Mouse (Mus musculus): Measurements from ENCODE around the gene Btf3. TPM values are rescaled to one million over a fixed set of nuclear protein-coding genes. Genes with fewer than 3 reads are reported as not detected.

The Btf3 gene
- polyA plus RNA-seq, 1 experiment from 2014 or later: 633 TPM

DNA sequence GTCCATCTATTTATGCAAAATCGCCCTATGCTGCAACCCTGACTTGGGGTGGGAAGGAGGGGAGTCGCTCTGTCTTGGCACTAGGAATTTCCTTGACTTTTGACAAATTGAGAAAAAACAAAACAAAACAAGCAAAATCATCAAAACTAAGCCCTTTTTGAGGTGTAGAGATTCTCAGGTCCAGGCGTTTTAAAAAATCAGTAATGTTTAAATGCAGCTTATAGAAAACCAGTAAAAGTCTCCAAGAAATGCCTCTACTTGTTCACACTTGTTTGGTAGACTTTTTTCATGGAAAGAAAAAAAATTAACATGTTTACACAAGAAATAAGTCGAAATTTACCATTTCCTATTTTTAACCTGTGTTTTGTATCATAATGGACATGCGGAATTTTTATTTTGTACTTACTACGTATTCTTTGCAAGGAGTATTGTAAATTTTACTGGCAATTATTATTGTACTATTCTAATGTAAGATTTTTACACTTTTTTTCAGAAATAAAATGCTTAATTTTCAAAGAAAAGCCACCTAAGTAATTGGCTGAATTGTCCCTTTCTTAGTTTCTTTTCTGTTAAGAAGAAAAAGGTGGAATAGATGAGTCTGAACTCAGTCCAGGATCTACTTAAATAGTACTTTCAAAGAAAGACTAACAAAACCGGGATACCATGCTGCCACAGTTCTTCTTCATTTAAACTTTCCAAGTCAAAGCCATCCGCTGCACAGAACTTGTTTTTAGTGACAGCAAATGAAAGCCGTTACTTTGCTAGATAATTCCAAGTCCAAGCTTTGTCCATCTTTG, 39.6 kb upstream of the Btf3 start:
- Histone ChIP-seq H3K4me2 (replicated peaks) (peak overlapping the region; percentile 71), H3K36me3 (no peaks in the 10 kb centered on the region), H3K4me1 (peaks cover 32% of the 10 kb centered on the region), H3K27me3 (peaks cover 87% of the 10 kb centered on the region), H3K9me3 (no peaks in the 10 kb centered on the region), H3K4me3 (peak overlapping the region; percentile 52), H3K27ac (replicated peaks) (no peak overlapping the region), H3K9ac (replicated peaks) (peak overlapping the region; percentile 63)
- ATAC-seq (ENCODE audit: low FRiP score, low read depth): no peak
- WGBS: 4% methylated on average over 9 of the region's 9 CpGs

DNA sequence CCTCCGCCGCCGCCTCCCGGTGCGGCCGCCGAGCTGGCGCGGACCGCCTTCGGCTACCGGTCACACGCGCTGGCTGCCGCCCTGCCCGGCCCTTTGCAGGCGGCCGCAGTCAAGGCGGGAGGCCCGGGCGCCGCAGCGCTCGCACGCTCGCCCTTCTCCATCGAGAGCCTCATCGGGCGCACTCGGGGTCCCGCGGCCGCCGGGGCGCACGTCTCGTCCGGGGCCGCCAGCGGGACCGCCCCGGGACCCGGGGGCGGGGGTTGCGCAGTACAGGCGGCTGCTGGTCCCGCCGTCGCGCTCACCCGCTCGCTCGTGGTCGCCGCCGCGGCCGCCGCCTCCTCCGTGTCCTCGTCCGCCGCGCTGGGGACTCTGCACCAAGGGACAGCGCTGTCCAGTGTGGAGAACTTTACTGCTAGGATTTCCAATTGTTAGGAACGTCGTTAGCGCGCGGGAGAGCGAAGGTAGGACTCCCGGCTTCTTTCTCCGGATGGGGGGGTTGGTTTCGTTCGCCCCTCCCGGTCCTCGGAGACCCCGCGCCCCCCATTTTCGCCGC, 38.8 kb upstream of the Btf3 start:
- 0 out of 2 replicates have a peak, but pooled peaks have one; percentile 24 for ATAC-seq (ENCODE audit: low FRiP score, low read depth)
- under 1% methylated on average over 40 of the region's 81 CpGs for WGBS
- peak overlapping the region; percentile 39; the same call in 1 of the 2 replicates for H3K27ac ChIP-seq (replicated peaks)

DNA sequence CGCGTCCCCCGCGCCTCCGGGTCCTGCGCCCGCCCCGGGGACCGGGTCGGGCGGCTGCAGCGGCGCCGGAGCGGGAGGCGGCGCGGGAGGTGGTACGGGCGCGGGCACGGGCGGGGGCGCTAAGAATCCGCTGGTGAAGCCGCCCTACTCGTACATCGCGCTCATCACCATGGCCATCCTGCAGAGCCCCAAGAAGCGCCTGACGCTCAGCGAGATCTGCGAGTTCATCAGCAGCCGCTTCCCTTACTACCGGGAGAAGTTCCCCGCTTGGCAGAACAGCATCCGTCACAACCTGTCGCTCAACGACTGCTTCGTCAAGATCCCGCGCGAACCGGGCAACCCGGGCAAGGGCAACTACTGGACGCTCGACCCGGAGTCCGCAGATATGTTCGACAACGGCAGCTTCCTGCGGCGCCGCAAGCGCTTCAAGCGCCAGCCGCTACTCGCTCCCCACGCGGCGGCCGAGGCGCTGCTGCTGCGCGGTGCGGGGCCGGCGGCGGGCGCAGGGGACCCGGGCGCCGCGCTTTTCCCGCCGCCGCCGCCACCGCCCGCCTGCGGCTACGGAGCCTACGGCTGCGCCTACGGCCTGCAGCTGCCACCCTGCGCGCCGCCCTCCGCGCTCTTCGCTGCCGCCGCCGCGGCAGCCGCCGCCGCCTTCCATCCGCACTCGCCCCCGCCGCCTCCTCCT, 38.2 kb upstream of the Btf3 start:
- Histone ChIP-seq H3K4me2 (replicated peaks) (peak overlapping the region; percentile 71), H3K9me3 (no peaks in the 10 kb centered on the region), H3K36me3 (no peaks in the 10 kb centered on the region), H3K9ac (replicated peaks) (peak overlapping the region; percentile 63), H3K4me3 (peak overlapping the region; percentile 52), H3K4me1 (peaks cover 32% of the 10 kb centered on the region), H3K27me3 (peaks cover 87% of the 10 kb centered on the region), H3K27ac (replicated peaks) (peak overlapping the region; percentile 58)
- under 1% methylated on average over 75 of the region's 102 CpGs for WGBS
- peak; percentile 62; the same call in 1 of the 2 replicates for ATAC-seq (ENCODE audit: low FRiP score, low read depth)

More for the DNA sequence above, 38.8 kb upstream of the Btf3 start:
- Histone ChIP-seq H3K4me2 (replicated peaks) (peak overlapping the region; percentile 71), H3K9ac (replicated peaks) (peak overlapping the region; percentile 63), H3K4me3 (peak overlapping the region; percentile 52), H3K9me3 (no peaks in the 10 kb centered on the region), H3K27me3 (peaks cover 87% of the 10 kb centered on the region), H3K36me3 (no peaks in the 10 kb centered on the region), H3K4me1 (peaks cover 32% of the 10 kb centered on the region)

DNA sequence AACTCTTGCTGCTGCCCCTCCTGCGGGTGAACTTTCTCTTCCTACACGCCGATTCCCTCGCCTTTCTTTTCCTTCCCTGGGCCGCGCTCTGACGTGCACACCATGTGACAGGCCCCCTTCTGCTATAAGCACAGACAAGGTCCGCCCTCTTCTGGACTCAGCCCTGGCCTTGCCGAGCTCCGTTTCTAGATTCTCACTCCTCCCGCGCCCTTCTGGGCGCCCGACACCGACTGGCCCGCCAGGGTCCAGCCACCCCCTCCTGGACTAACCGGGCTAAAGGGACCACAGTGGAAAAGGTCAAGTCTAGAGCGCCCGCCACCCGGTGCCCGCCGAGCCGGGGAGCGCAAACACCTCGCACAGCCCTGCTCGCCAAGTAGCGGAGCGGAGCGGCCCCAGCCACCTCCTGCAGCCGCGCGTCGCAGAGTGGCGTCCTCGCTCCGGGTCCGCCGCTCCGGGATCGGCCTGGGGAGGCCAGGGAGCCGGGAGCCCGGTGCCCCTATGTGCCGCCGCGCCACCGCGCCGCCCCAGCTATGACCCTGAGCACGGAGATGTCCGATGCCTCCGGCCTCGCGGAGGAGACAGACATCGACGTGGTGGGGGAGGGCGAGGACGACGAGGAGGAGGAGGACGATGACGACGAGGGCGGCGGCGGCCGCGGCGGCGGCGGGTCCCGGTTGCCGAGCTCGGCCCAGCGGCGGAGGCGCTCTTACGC, 37.4 kb upstream of the Btf3 start, which contains the start of gene Foxd1:
Gene Foxd1 (plus strand): TSS at position 153 of the 712 bp plus-strand sequence.
- Histone ChIP-seq H3K4me2 (replicated peaks) (peak within 1 kb of the TSS; percentile 71), H3K4me3 (peak within 1 kb of the TSS; percentile 52), H3K27ac (replicated peaks) (peak within 1 kb of the TSS; percentile 58), H3K9ac (replicated peaks) (peak within 1 kb of the TSS; percentile 63), H3K4me1 (peaks cover 32% of the 10 kb centered on the region), H3K9me3 (no peaks in the 10 kb centered on the region), H3K27me3 (peaks cover 87% of the 10 kb centered on the region), H3K36me3 (no peaks in the 10 kb centered on the region)
- under 1% methylated on average over 59 of the region's 76 CpGs for WGBS
- ATAC-seq (ENCODE audit: low FRiP score, low read depth): peak; percentile 87

DNA sequence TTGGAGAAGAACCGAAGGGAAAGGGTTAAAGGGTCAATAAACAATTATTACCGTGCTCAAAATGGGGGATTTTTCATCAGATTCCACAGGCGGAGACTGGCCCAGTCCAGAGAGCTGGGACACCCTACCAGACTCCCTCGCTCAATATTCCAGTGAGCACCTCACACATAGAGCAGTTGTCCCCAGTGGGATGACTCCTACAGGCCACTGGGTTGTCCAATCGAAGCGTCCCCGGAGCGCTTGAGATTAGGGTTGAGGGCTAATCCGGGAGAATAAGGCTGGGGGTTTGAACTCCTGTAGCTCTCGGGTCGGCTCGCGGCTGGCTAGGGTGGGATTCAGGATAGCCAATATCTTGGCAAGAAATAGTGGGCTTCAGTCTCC, 36.9 kb upstream of the Btf3 start:
- no peak overlapping the region for H3K27ac ChIP-seq (replicated peaks)
- H3K9me3 ChIP-seq: no peaks in the 10 kb centered on the region
- H3K27me3 ChIP-seq: peaks cover 85% of the 10 kb centered on the region
- 0% methylated on average over 13 of the region's 13 CpGs for WGBS
- H3K9ac ChIP-seq (replicated peaks): no peak overlapping the region
- no peaks in the 10 kb centered on the region for H3K36me3 ChIP-seq
- peak overlapping the region; percentile 71 for H3K4me2 ChIP-seq (replicated peaks)
- ATAC-seq (ENCODE audit: low FRiP score, low read depth): peak; percentile 28
- peak overlapping the region; percentile 52 for H3K4me3 ChIP-seq
- H3K4me1 ChIP-seq: peaks cover 32% of the 10 kb centered on the region

DNA sequence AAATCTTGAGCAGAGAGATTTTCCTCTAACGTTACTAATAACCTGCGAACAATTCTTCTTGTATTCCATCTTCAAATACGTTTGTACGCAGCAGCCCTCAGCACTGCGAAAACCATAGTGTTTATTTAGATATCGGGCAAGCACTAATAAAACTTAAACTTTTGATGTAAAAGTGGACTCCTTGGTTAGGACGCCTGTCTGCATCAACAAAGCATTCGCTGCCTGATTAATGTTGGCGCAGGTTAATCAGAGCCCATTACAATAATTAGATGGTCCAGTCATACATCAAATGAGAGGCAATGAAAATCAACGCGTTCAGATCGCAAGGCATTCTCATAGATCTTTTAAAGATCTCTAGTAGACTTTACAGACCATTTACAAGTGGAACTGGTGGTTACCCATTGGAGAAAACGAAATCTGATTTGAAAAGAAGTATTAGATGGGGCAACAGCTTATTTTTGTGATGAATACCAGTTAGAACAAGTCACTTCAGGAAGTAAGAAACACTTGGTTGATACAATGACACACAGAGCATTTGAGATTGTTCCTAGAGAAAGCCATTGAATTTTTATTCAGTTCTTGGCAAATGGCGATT, 35.7 kb upstream of the Btf3 start:
- no peak overlapping the region for H3K27ac ChIP-seq (replicated peaks)
- 12% methylated on average over 14 of the region's 14 CpGs for WGBS
- H3K27me3 ChIP-seq: peaks cover 74% of the 10 kb centered on the region
- H3K9me3 ChIP-seq: no peaks in the 10 kb centered on the region
- no peak for ATAC-seq (ENCODE audit: low FRiP score, low read depth)
- no peak overlapping the region for H3K9ac ChIP-seq (replicated peaks)
- H3K4me3 ChIP-seq: no peak overlapping the region
- H3K4me2 ChIP-seq (replicated peaks): no peak overlapping the region
- H3K36me3 ChIP-seq: no peaks in the 10 kb centered on the region
- peaks cover 25% of the 10 kb centered on the region for H3K4me1 ChIP-seq

DNA sequence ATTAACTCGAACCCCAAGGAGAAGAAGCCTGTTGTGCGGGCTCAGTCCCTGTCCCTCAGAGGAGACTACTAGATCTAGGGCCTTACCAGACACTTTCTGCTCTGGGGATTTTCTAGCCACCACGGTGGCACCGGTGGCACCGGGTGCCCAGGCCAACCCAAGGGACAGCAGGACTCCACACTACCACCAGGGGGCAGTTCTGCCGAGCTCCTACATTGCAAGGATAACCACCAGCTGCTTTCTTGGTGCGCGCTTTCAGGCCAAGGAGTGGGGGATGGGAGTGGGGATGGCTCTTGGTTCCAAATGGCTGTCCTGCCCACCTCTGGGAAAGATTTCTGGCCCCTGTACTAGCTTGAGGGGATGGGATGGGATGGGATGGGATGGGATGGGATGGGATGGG, 34.7 kb upstream of the Btf3 start:
- no peak overlapping the region for H3K9ac ChIP-seq (replicated peaks)
- H3K36me3 ChIP-seq: no peaks in the 10 kb centered on the region
- H3K27ac ChIP-seq (replicated peaks): no peak overlapping the region
- H3K4me2 ChIP-seq (replicated peaks): no peak overlapping the region
- H3K4me3 ChIP-seq: no peak overlapping the region
- WGBS: 3% methylated on average over 8 of the region's 8 CpGs
- no peak for ATAC-seq (ENCODE audit: low FRiP score, low read depth)
- H3K27me3 ChIP-seq: peaks cover 73% of the 10 kb centered on the region
- no peaks in the 10 kb centered on the region for H3K9me3 ChIP-seq
- H3K4me1 ChIP-seq: peaks cover 25% of the 10 kb centered on the region

DNA sequence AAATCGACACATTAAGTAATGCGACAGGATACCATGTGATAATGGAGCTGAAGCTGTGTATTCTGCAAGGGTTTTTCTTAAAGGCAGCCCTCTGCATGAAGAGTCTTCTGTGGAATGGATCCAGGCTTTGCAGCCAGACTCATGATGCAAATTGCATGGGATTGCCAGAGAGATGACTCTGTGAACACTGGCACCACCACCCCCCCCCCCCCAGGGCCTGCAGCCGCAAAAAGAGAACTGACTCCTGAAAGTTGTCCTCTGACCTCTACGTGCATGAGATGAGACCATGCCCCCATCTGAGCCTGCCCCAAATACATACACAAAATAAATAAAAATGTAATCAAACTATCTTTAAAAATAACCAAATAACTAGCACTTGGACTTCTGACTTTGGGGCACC, 32.7 kb upstream of the Btf3 start:
- Histone ChIP-seq H3K4me3 (no peak overlapping the region), H3K4me2 (replicated peaks) (no peak overlapping the region), H3K9me3 (no peaks in the 10 kb centered on the region), H3K9ac (replicated peaks) (no peak overlapping the region), H3K36me3 (no peaks in the 10 kb centered on the region), H3K4me1 (peaks cover 10% of the 10 kb centered on the region), H3K27ac (replicated peaks) (no peak overlapping the region), H3K27me3 (peaks cover 67% of the 10 kb centered on the region)
- WGBS: 76% methylated on average over 4 of the region's 4 CpGs
- ATAC-seq (ENCODE audit: low FRiP score, low read depth): no peak

DNA sequence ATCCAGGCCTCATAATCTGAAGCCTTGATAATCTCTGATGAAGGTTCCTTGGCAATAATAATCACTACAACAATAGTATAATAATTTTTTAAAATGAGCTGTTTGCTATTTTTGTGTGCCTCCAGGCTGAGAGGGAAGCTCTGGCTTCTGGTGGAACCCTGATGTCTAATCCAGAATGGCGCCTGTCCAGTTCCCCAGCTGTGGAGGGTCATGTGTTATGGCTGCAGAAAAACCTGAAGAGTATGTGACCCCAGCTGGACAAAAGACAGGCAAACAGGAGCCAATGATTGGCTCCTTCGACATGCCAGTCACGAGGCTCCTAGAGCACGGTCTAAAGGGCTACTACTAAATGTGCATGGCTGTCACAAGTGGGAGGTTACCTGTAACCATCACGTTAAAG, 23.7 kb upstream of the Btf3 start:
- Histone ChIP-seq H3K9me3 (no peaks in the 10 kb centered on the region), H3K4me1 (no peaks in the 10 kb centered on the region), H3K27ac (replicated peaks) (no peak overlapping the region), H3K9ac (replicated peaks) (no peak overlapping the region), H3K4me2 (replicated peaks) (no peak overlapping the region), H3K36me3 (no peaks in the 10 kb centered on the region), H3K4me3 (no peak overlapping the region), H3K27me3 (peaks cover 16% of the 10 kb centered on the region)
- WGBS: 75% methylated on average over 5 of the region's 5 CpGs
- no peak for ATAC-seq (ENCODE audit: low FRiP score, low read depth)

DNA sequence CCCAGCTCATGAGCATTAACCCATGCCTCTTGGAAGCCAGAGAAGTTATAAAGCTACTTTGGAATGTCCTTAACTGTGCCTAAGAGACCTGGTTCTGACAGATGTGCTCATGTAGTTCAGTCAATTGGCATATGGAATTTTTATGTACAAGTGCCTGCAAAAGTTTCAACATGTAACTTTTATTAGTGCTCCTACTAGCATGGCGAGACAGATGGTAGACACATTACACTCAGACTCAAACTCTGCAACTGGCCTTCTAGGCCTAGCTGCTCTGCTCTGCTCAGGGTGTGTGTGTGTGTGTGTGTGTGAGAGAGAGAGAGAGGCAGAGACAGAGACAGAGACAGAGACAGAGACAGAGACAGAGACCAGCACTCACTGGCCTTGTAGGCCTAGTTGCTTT, 19.4 kb upstream of the Btf3 start:
- H3K9ac ChIP-seq (replicated peaks): no peak overlapping the region
- no peak overlapping the region for H3K4me2 ChIP-seq (replicated peaks)
- no peak overlapping the region for H3K4me3 ChIP-seq
- 92% methylated on average over 1 of the region's 1 CpGs for WGBS
- no peaks in the 10 kb centered on the region for H3K4me1 ChIP-seq
- ATAC-seq (ENCODE audit: low FRiP score, low read depth): no peak
- H3K9me3 ChIP-seq: no peaks in the 10 kb centered on the region
- H3K27me3 ChIP-seq: no peaks in the 10 kb centered on the region
- H3K27ac ChIP-seq (replicated peaks): no peak overlapping the region
- H3K36me3 ChIP-seq: no peaks in the 10 kb centered on the region

DNA sequence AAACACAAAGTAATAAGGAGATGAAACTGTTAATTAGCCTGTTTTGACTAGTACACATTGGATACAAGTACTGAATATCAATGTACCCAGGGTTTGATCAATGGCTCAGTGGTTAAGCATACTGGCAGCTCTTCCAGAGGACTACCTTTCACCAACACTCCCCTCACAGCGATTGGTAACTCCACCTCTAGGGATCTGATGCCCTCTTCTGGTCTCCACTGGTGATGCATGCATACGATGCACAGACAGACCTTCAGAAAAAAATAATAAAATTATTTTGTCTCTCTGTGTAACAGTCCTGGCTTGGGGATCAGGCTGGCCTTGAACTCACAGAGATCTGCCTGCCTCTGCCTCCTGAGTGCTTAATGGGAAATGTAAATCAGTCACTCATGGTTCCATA, 15.3 kb upstream of the Btf3 start:
- no peaks in the 10 kb centered on the region for H3K27me3 ChIP-seq
- ATAC-seq (ENCODE audit: low FRiP score, low read depth): no peak

More for the DNA sequence above, 15.3 kb upstream of the Btf3 start:
- 54% methylated on average over 2 of the region's 2 CpGs for WGBS
- H3K9me3 ChIP-seq: no peaks in the 10 kb centered on the region
- no peak overlapping the region for H3K4me2 ChIP-seq (replicated peaks)
- H3K36me3 ChIP-seq: no peaks in the 10 kb centered on the region
- no peak overlapping the region for H3K9ac ChIP-seq (replicated peaks)
- no peaks in the 10 kb centered on the region for H3K4me1 ChIP-seq
- no peak overlapping the region for H3K27ac ChIP-seq (replicated peaks)
- no peak overlapping the region for H3K4me3 ChIP-seq

Measured in midbrain, embryonic 12.5 days (tissue).